Mouse (Mus musculus) lung, embryonic 14.5 days (tissue): ENCODE measurements around the gene Gfer. TPM values are rescaled to one million over a fixed set of nuclear protein-coding genes. Genes with fewer than 3 reads are reported as not detected.
A peak's percentile ranks its signal among the peaks of the same experiment; 100 is the strongest.

Experiments used
- ATAC-seq: fragments of 200-750 bp; cut with Nextera tagmentation; 2 replicates; pipeline ENCODE4 v1.8.0; 2017; ENCODE audit warnings: mild to moderate bottlenecking, moderate TSS enrichment, moderate library complexity; ENCODE audit not compliant: insufficient read depth
- DNase-seq: peaks from one replicate; pipeline ENCODE4 v3.0.0-alpha.2; 2015
- H3K27ac ChIP-seq: fragments of 300-500 bp; sonication (generic); 2 replicates; pipeline ENCODE4 v1.5.1; 2014; ENCODE audit warnings: low read depth, mild to moderate bottlenecking, moderate library complexity
- H3K27me3 ChIP-seq: fragments of 300-500 bp; sonication (generic); 2 replicates; pipeline ENCODE4 v1.6.1; 2014; ENCODE audit warnings: low read length, control low read depth; ENCODE audit not compliant: insufficient read depth
- H3K36me3 ChIP-seq: fragments of 300-500 bp; sonication (generic); 2 replicates; pipeline ENCODE4 v1.6.1; 2014; ENCODE audit warnings: control low read depth; ENCODE audit not compliant: insufficient read depth
- H3K4me1 ChIP-seq: fragments of 300-500 bp; sonication (generic); 2 replicates; pipeline ENCODE4 v1.6.1; 2014; ENCODE audit warnings: antibody characterized with exemption, control low read depth; ENCODE audit not compliant: insufficient read depth
- H3K4me2 ChIP-seq: fragments of 300-500 bp; sonication (generic); 2 replicates; pipeline ENCODE4 v1.6.1; 2014; ENCODE audit warnings: mild to moderate bottlenecking
- H3K4me3 ChIP-seq: fragments of 300-500 bp; sonication (generic); 2 replicates; pipeline ENCODE4 v1.5.1; 2014; ENCODE audit warnings: low read depth, low read length
- H3K9ac ChIP-seq: fragments of 300-500 bp; sonication (generic); 2 replicates; pipeline ENCODE4 v1.6.1; 2014
- H3K9me3 ChIP-seq: fragments of 300-500 bp; sonication (generic); 2 replicates; pipeline ENCODE4 v1.6.1; 2016; ENCODE audit warnings: low read depth, low read length, control low read depth
- CTCF ChIP-seq: IDR thresholded peaks from 2 replicates; pipeline ENCODE4 v1.5.1; 2016; ENCODE audit warnings: antibody characterized with exemption, low read depth
- WGBS: fragments of 180-500 bp; shearing (Covaris S2); extraction: QIAGEN DNeasy Blood & Tissue Kit; methylation state at CpG from one replicate; pipeline ENCODE4 v1.1.7; 2014; 5-methylcytosine and 5-hydroxymethylcytosine counted together
- polyA plus RNA-seq: library from polyadenylated mRNA; unstranded; fragments of >200 nt; fragmentation: Nextera tagmentation; extraction: Ambion mirVana; gene quantifications from 2 replicates; pipeline ENCODE4 v1.2.1, GENCODE M21; 2014

Gfer gene
- polyA plus RNA-seq, 1 experiment from 2014 or later: 54.4 TPM

GRCm38 (mm10) chr17:24736330-24737051 lies 40.5 kb upstream of the Gfer start, which contains the start of gene Msrb1:
TSS of gene Msrb1 (plus strand) at chr17:24736642.
- Histone ChIP-seq H3K4me3 (peak within 1 kb of the TSS; percentile 65), H3K9me3 (no peaks in the 10 kb centered on the region), H3K9ac (peak within 1 kb of the TSS; percentile 76), H3K27ac (peak within 1 kb of the TSS; percentile 59), H3K36me3 (no peaks in the 10 kb centered on the region), H3K4me2 (peak within 1 kb of the TSS; percentile 83), H3K27me3 (no peaks in the 10 kb centered on the region), H3K4me1 (peaks cover 11% of the 10 kb centered on the region)
- no peak for TF ChIP-seq CTCF
- 2% methylated on average over 29 of the region's 29 CpGs for WGBS
- ATAC-seq (peak; percentile 97), DNase-seq (peak; percentile 99)

GRCm38 (mm10) chr17:24735446-24735845 lies 39.5 kb upstream of the Gfer start:
- Histone ChIP-seq H3K27me3 (no peaks in the 10 kb centered on the region), H3K4me3 (no peak overlapping the region), H3K36me3 (no peaks in the 10 kb centered on the region), H3K4me1 (peaks cover 11% of the 10 kb centered on the region), H3K27ac (no peak overlapping the region), H3K4me2 (no peak overlapping the region), H3K9me3 (no peaks in the 10 kb centered on the region), H3K9ac (no peak overlapping the region)
- no peak for TF ChIP-seq CTCF
- DNase-seq: no peak
- ATAC-seq: no peak
- 85% methylated on average over 7 of the region's 7 CpGs for WGBS

DNA sequence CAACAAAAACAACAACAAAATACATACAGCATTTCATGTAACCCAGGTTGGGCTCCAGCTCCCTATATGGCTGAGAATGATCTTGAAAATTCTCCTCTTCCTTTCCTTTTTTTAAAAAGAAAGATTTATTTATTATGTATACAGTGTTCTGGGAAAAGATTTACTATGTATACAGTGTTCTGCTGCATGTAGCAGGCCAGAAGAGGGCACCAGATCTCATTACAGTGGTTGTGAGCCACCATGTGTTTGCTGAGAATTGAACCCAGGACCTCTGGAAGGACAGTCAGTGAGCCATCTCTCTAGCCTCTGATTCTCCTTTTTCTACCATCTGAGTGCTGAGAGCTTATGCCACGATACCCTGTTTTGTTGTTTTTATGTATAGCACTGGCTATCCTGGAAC lies 38.6 kb upstream of the Gfer start:
- Histone ChIP-seq H3K27me3 (no peaks in the 10 kb centered on the region), H3K9ac (no peak overlapping the region), H3K27ac (no peak overlapping the region), H3K4me3 (no peak overlapping the region), H3K9me3 (no peaks in the 10 kb centered on the region), H3K4me2 (no peak overlapping the region), H3K36me3 (no peaks in the 10 kb centered on the region), H3K4me1 (peaks cover 11% of the 10 kb centered on the region)
- no peak for DNase-seq
- no peak for TF ChIP-seq CTCF
- WGBS: 78% methylated on average over 1 of the region's 1 CpGs
- no peak for ATAC-seq

DNA sequence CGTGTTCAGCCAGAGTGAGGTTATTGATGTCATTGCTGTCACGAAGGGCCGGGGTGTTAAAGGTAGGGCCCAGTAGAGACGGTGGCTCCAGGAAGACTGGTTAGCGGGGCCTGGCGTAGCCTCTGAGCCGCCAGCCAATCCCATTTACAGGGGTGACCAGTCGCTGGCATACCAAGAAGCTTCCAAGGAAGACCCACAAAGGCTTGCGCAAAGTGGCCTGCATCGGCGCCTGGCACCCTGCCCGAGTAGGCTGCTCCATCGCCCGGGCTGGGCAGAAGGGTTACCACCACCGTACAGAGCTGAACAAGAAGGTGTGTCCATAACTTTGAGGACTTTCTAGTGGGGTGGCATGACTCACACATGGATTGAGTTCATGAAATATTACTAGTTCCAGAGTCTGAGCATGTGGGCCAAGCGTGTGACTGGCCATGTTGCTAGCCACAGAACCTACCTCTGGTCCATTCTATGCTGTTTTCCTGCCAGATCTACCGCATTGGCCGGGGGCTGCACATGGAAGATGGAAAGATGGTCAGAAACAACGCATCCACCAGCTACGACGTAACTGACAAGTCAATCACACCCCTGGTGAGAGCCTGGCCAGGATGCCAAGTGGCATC lies 37.6 kb upstream of the Gfer start:
- no peak for TF ChIP-seq CTCF
- H3K36me3 ChIP-seq: no peaks in the 10 kb centered on the region
- H3K4me2 ChIP-seq: no peak overlapping the region
- no peak overlapping the region for H3K9ac ChIP-seq
- H3K27ac ChIP-seq: no peak overlapping the region
- 87% methylated on average over 21 of the region's 21 CpGs for WGBS
- peaks cover 11% of the 10 kb centered on the region for H3K4me1 ChIP-seq
- no peak for DNase-seq
- ATAC-seq: no peak
- H3K9me3 ChIP-seq: no peaks in the 10 kb centered on the region
- H3K4me3 ChIP-seq: no peak overlapping the region
- H3K27me3 ChIP-seq: no peaks in the 10 kb centered on the region

DNA sequence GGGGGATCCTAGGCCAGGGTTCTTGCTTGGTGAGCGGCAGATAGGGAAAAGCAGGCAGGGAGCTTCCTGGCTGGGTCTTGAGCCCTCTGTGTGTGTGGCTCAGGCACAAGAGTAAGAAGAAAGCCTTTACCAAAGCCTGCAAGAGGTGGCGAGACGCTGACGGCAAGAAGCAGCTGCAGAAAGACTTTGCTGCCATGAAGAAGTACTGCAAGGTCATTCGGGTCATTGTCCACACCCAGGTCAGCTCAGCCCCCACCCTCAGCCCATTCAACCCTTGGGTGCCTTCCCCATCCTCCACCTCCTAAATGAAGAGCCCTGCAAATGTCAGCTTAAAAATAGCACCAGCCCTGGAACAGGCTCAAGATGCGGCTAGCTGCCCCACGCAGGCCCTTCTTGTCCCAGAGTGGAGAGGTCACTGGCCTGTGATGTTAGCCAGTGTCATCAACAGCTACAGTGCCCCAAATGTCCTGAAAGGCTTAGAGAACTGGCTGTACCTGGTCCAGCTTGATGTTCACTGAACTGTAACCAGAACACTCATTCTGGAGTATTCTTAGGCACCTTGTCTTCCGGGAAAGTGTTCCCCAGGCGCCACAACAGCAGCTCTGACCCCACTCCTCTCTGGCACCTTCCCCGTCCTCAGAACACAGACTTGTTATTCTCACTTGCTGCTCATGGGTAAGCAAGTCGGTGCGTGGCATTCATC lies 36.4 kb upstream of the Gfer start:
- Histone ChIP-seq H3K9ac (no peak overlapping the region), H3K4me3 (no peak overlapping the region), H3K27me3 (no peaks in the 10 kb centered on the region), H3K4me1 (peaks cover 10% of the 10 kb centered on the region), H3K9me3 (no peaks in the 10 kb centered on the region), H3K36me3 (no peaks in the 10 kb centered on the region), H3K4me2 (no peak overlapping the region), H3K27ac (no peak overlapping the region)
- no peak for ATAC-seq
- 78% methylated on average over 12 of the region's 12 CpGs for WGBS
- no peak for TF ChIP-seq CTCF
- no peak for DNase-seq

GRCm38 (mm10) chr17:24730787-24731186 lies 34.8 kb upstream of the Gfer start:
- no peak overlapping the region for H3K27ac ChIP-seq
- no peaks in the 10 kb centered on the region for H3K36me3 ChIP-seq
- H3K9ac ChIP-seq: no peak overlapping the region
- no peak for TF ChIP-seq CTCF
- DNase-seq (no peak), ATAC-seq (no peak)
- 77% methylated on average over 14 of the region's 14 CpGs for WGBS
- no peak overlapping the region for H3K4me3 ChIP-seq
- no peak overlapping the region for H3K4me2 ChIP-seq
- H3K9me3 ChIP-seq: no peaks in the 10 kb centered on the region
- peaks cover under 1% of the 10 kb centered on the region for H3K4me1 ChIP-seq
- H3K27me3 ChIP-seq: no peaks in the 10 kb centered on the region

DNA sequence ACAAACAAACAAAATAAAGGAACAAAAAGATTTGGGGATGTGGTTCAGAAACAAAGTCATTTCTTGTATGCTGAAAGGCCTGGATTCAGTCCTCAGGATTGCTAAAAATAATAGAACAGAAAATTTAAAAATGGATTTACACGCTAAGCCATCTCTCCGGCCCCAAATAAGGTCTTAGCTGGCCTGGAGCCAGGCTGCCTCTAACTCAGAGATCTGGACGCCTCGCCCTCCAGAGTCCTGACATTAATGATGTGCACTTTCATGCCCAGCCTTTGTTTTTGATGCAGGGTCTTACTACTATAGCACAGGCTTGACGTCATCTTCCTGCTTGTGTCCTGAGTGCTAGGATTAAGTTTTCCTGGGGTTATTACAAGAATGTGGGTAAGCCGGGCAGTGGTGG lies 33.1 kb upstream of the Gfer start:
- ATAC-seq (no peak), DNase-seq (peak; percentile 62)
- WGBS: 52% methylated on average over 6 of the region's 6 CpGs
- Histone ChIP-seq H3K27me3 (no peaks in the 10 kb centered on the region), H3K4me3 (no peak overlapping the region), H3K4me2 (no peak overlapping the region), H3K9me3 (no peaks in the 10 kb centered on the region), H3K9ac (no peak overlapping the region), H3K27ac (no peak overlapping the region), H3K4me1 (no peaks in the 10 kb centered on the region), H3K36me3 (no peaks in the 10 kb centered on the region)
- no peak for TF ChIP-seq CTCF
